Mouse (Mus musculus): ENCODE data around the gene Lyrm4.

Lyrm4 gene

DNA sequence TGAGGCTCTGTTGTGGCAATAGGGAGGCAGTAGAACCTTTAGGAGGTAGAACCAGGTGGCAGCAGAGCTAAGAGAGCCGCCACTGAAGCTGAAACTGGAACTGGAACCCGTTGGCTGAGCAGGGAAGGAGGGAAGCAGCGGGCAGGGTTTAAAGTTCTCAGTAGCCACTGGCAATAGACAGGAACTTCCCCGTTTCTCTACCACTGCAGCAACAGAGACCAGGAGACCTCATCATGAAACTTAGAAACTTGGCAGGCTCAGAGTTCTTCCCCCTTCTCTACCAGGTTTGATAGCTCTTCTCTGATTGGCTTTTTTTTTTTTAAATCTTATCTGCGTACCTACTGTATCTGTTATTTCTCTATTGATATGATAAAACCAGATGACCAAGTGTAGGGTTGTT is 176.4 kb downstream of the Lyrm4 start:
- in situ Hi-C loops (cut with MboI; ENCODE audit: low sequenced_read_pairs): loop anchor here (10.0 kb wide), 1 partner anchor 166 kb away; no protein-coding TSS in a partner anchor

- in situ Hi-C loops (cut with MboI; ENCODE audit: low sequenced_read_pairs): loop anchor here (10.0 kb wide), 1 partner anchor 165 kb away; no protein-coding TSS in a partner anchor
Measured at GRCm38 (mm10) chr13:35939871-35940665, 177.3 kb downstream of the Lyrm4 start.

DNA sequence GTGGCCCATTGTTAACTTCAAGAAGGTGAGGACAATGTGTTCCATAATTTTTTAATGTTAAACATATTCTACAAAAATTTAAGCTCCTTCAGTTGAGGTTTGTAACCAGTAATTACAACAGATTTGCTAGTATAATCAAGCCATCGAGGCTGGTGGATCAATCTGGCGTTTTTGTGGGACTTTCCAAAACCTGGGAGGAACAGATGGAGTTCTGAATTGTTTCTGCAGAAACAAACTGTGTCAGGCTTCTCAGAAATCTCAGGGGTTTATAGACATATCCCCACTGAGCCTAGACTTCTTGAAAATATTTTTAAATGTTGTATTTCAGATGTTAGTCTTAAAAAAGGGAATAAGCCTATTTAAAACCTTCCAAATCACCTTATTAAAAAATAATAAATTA is 179.3 kb downstream of the Lyrm4 start:
- in situ Hi-C loops (cut with MboI; ENCODE audit: low sequenced_read_pairs): no loop called here
